8 mouse cellular contexts compared by ENCODE assay signal in genomic region chr15:89477091-89477491, GRCm38 (mm10). TPM values are rescaled to one million over a fixed set of nuclear protein-coding genes. Genes with fewer than 3 reads are reported as not detected.
A peak's percentile ranks its signal among the peaks of the same experiment; 100 is the strongest.
DNase-seq lines count a peak whose midpoint lies in the region; ATAC-seq and TF ChIP-seq lines count a peak whose summit lies in the region.

TSS of gene Arsa (minus strand) at chr15:89477425.

- peaks cover 12% of the 10 kb centered on the region for H3K4me1 ChIP-seq in heart, adult 2 months (ENCODE audit: control insufficient read depth, insufficient read depth, low read length)
- H3K4me1 ChIP-seq in kidney, adult 2 months (ENCODE audit: control insufficient read depth, insufficient read depth, low read length), result peaks cover 6% of the 10 kb centered on the region; the same call in 1 of the 2 replicates
- H3K4me1 ChIP-seq in liver, embryonic 12.5 days, result peaks cover 31% of the 10 kb centered on the region
- H3K4me1 ChIP-seq in neural tube, embryonic 14.5 days (ENCODE audit: control insufficient read depth, insufficient read depth, low read length), result peaks cover 5% of the 10 kb centered on the region; the same call in 1 of the 2 replicates

- peak within 1 kb of the TSS; percentile 68 for H3K9ac ChIP-seq in heart, adult 2 months (ENCODE audit: low read depth, low read length)
- peak within 1 kb of the TSS; percentile 67 for H3K9ac ChIP-seq in liver, embryonic 12.5 days
- peak within 1 kb of the TSS; percentile 64 for H3K9ac ChIP-seq in neural tube, embryonic 14.5 days (replicated peaks; ENCODE audit: low read depth, low read length)

- peak within 1 kb of the TSS; percentile 94 for H3K27ac ChIP-seq in heart, adult 2 months
- H3K27ac ChIP-seq in kidney, adult 2 months (ENCODE audit: insufficient read depth, low read depth, low read length), result peak within 1 kb of the TSS; percentile 54
- H3K27ac ChIP-seq in liver, embryonic 12.5 days, result peak within 1 kb of the TSS; percentile 59; the same call in 1 of the 2 replicates
- peak within 1 kb of the TSS; percentile 77 for H3K27ac ChIP-seq in neural tube, embryonic 14.5 days (ENCODE audit: low read depth, low read length)

- H3K27me3 ChIP-seq in heart, adult 2 months (ENCODE audit: control insufficient read depth, insufficient read depth, low read length), result no peaks in the 10 kb centered on the region
- no peaks in the 10 kb centered on the region for H3K27me3 ChIP-seq in kidney, adult 2 months (replicated peaks; ENCODE audit: control insufficient read depth, insufficient read depth, low read length)
- H3K27me3 ChIP-seq in liver, embryonic 12.5 days (replicated peaks), result no peaks in the 10 kb centered on the region
- H3K27me3 ChIP-seq in neural tube, embryonic 14.5 days (ENCODE audit: control insufficient read depth, insufficient read depth, low read length), result no peaks in the 10 kb centered on the region

- 0 out of 2 replicates have a peak, but pooled peaks have one; percentile 42 for TF ChIP-seq EP300 in heart, adult 2 months (IDR thresholded peaks at IDR 0.05; ENCODE audit: insufficient read depth, low read depth, low read length)

- no peaks in the 10 kb centered on the region for H3K9me3 ChIP-seq in liver, embryonic 12.5 days (replicated peaks)
- no peaks in the 10 kb centered on the region for H3K9me3 ChIP-seq in neural tube, embryonic 14.5 days (ENCODE audit: control insufficient read depth, low read length)

- 0 out of 2 replicates have a peak, but pooled peaks have one; percentile 11 for TF ChIP-seq POLR2A in heart, adult 2 months (IDR thresholded peaks at IDR 0.05; ENCODE audit: insufficient read depth, low read depth, low read length)
- TF ChIP-seq POLR2A in kidney, adult 2 months (IDR thresholded peaks at IDR 0.05; ENCODE audit: low read depth, low read length), result no peak

- H3K4me3 ChIP-seq in heart, adult 2 months, result peak within 1 kb of the TSS; percentile 68
- peak within 1 kb of the TSS; percentile 57 for H3K4me3 ChIP-seq in kidney, adult 2 months (ENCODE audit: insufficient read depth, low read depth, low read length)
- H3K4me3 ChIP-seq in liver, embryonic 12.5 days, result peak within 1 kb of the TSS; percentile 62
- peak within 1 kb of the TSS; percentile 57 for H3K4me3 ChIP-seq in neural tube, embryonic 14.5 days (ENCODE audit: low read depth, low read length)

- no peak for TF ChIP-seq CTCF in heart, adult 2 months (IDR thresholded peaks at IDR 0.05)
- no peak for TF ChIP-seq CTCF in kidney, adult 2 months (conservative IDR thresholded peaks at IDR 0.05; ENCODE audit: insufficient read depth, insufficient read length, low read depth, low read length)

- DNase-seq in ES-CJ7 (ENCODE audit: low read depth, low spot score), result peak; percentile 45
- DNase-seq in adrenal gland, postnatal 10 days, result peak; percentile 46
- DNase-seq in heart, adult 2 months, result peak in 1 of 2 experiments; percentile 56
- DNase-seq in kidney, adult 2 months, result peak; percentile 81
- DNase-seq in urinary bladder, postnatal 25 days (ENCODE audit: low spot score), result no peak
- DNase-seq in thymus, postnatal 0 days (ENCODE audit: low spot score), result no peak

- H3K4me2 ChIP-seq in liver, embryonic 12.5 days, result peak within 1 kb of the TSS; percentile 83
- peak within 1 kb of the TSS; percentile 95 for H3K4me2 ChIP-seq in neural tube, embryonic 14.5 days (ENCODE audit: low read depth, low read length)

- no peak for ATAC-seq in liver, embryonic 12.5 days
- no peak for ATAC-seq in neural tube, embryonic 14.5 days (ENCODE audit: low read depth)

- intact Hi-C loops in heart, adult 2 months (cut with DNase I), result loop anchor here (2.0 to 10.0 kb wide), 2 partner anchors 20 to 612 kb away; partner anchors contain the start of gene Pim3

- H3K79me2 ChIP-seq in heart, adult 2 months (replicated peaks; ENCODE audit: control insufficient read depth, insufficient read depth, low read length), result no peaks in the 10 kb centered on the region

- H3K36me3 ChIP-seq in heart, adult 2 months (ENCODE audit: control insufficient read depth, insufficient read depth, low read length), result no peaks in the 10 kb centered on the region
- H3K36me3 ChIP-seq in kidney, adult 2 months (ENCODE audit: control insufficient read depth, insufficient read depth, low read length), result no peaks in the 10 kb centered on the region
- peaks cover 5% of the 10 kb centered on the region; the same call in 1 of the 2 replicates for H3K36me3 ChIP-seq in liver, embryonic 12.5 days
- H3K36me3 ChIP-seq in neural tube, embryonic 14.5 days (ENCODE audit: control insufficient read depth, insufficient read depth, low read length), result no peaks in the 10 kb centered on the region

- 41% methylated on average over 9 of the region's 9 CpGs for WGBS in heart, adult 2 months
- 42% methylated on average over 9 of the region's 9 CpGs for WGBS in kidney, adult 2 months
- WGBS in liver, embryonic 12.5 days (ENCODE audit: insufficient replicate concordance), result 23% methylated on average over 9 of the region's 9 CpGs
- WGBS in neural tube, embryonic 14.5 days, result 33% methylated on average over 9 of the region's 9 CpGs

RNA-seq across cellular contexts. Expression of gene Arsa, which starts in this region (rescaled TPM):
- 10 to 100 TPM; 26.6 to 29.5 TPM for total RNA-seq in adrenal gland, postnatal 10 days (2021)
- total RNA-seq in heart, adult 2 months (2021), result 10 to 100 TPM; 11.1 to 13.5 TPM
- 19.5 and 22.1 TPM in 2 replicates for polyA plus RNA-seq in heart, adult 2 months (2012; rRNA removed)
- polyA plus RNA-seq in kidney, adult 2 months (2012; rRNA removed), result 26.0 and 30.0 TPM in 2 replicates
- polyA plus RNA-seq in liver, embryonic 12.5 days (2016; fragmentation: Nextera tagmentation; extraction: Ambion mirVana), result 6.6 and 7.0 TPM in 2 replicates
- 17.3 and 18.9 TPM in 2 replicates for polyA plus RNA-seq in neural tube, embryonic 14.5 days (2014; fragmentation: Nextera tagmentation; extraction: Ambion mirVana)
- polyA plus RNA-seq in thymus, postnatal 0 days (2015; fragmentation: Nextera tagmentation; extraction: Ambion mirVana), result 9.0 and 9.4 TPM in 2 replicates

Comparison
In these comparisons a context has a peak if more than half of its experiments do, and no peak if none do; other contexts are left out.
1. DNase-seq: peak in ES-CJ7 (single experiment), adrenal gland, postnatal 10 days (single experiment) and kidney, adult 2 months (single experiment); none in urinary bladder, postnatal 25 days (single experiment) and thymus, postnatal 0 days (single experiment).
2. Peak in every context shown above with its lines, with median percentiles within 50 percentile points of each other: H3K27ac ChIP-seq, H3K4me3 ChIP-seq and H3K9ac ChIP-seq.